9 mouse cellular contexts compared by ENCODE assay signal in the genomic region with DNA sequence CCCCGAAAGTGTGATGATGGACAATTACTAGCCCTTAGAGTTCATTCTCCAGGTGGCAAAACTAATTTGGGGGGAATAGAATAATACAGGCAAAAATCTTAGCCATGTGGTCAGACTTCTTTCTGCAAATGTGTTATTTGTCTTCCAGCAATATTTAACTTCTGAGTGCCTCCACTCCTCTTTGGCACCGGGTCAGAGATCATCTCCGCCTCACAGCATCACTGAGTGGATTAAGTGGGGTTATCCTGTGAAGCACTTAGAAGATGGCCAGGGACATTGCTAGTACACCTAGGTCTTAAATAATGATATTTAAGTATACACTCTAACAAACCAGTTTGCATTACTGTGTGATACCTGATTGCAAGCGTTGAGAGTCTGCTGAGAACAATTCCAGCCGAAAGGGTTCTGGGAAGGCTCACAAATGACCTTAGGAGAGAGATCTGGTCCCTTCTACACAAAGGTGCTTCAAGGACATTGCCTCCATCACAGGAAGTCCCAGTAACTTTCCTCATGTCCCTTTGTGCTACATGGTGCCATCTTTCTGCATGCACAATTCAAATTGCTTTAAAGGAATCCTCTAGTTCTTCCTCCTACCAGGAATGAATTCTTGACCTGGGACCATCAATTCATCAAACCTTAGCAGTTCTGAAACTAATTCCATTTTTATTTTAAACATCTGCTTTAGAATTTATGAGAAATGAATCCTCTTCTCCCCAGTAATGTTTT.
DNase-seq lines count a peak whose midpoint lies in the region; ATAC-seq and TF ChIP-seq lines count a peak whose summit lies in the region.
"Had no signal": no experiment of that assay in that cellular context is flagged by ENCODE, and none has a peak within 500 bp of the region (broad histone marks: within the 10 kb centered on the region; RNA-seq: fewer than 3 reads in every experiment).

No protein-coding gene starts in this region.

- no peak overlapping the region for H3K9ac ChIP-seq in lung, embryonic 16.5 days (ENCODE audit: low read length)
- H3K9ac ChIP-seq in hindbrain, embryonic 15.5 days = peak overlapping the region; percentile 69
- no peak overlapping the region for H3K9ac ChIP-seq in limb, embryonic 14.5 days (ENCODE audit: low read depth, low read length, severe bottlenecking)

- no peak for TF ChIP-seq POLR2A in lung, adult 2 months (IDR thresholded peaks at IDR 0.05; ENCODE audit: borderline replicate concordance, extremely low read depth, low read depth, low read length)
- TF ChIP-seq POLR2A in limb, embryonic 14.5 days (IDR thresholded peaks at IDR 0.05; ENCODE audit: borderline replicate concordance, extremely low read depth, insufficient read depth, insufficient read length) = no peak

- H3K27me3 ChIP-seq in lung, embryonic 16.5 days (ENCODE audit: control insufficient read depth, insufficient read depth, low read depth, low read length) = no peaks in the 10 kb centered on the region
- H3K27me3 ChIP-seq in hindbrain, embryonic 15.5 days = no peaks in the 10 kb centered on the region
- H3K27me3 ChIP-seq in limb, embryonic 14.5 days (ENCODE audit: control insufficient read depth, insufficient read depth, low read length) = no peaks in the 10 kb centered on the region
- H3K27me3 ChIP-seq: Patski had no signal

- DNase-seq in lung, adult 2 months = no peak
- DNase-seq in limb, embryonic 14.5 days (ENCODE audit: low spot score) = no peak
- peak; percentile 49 for DNase-seq in yolk sac, embryonic 10.5 days (ENCODE audit: low spot score)
- DNase-seq in adrenal gland, postnatal 14 days = no peak
- DNase-seq in gastrocnemius, postnatal 14 days = no peak
- DNase-seq in gastrocnemius, adult 8-10 months (ENCODE audit: low spot score in 2 of 2) = no peak

- peaks cover 7% of the 10 kb centered on the region for H3K4me1 ChIP-seq in lung, embryonic 16.5 days (replicated peaks; ENCODE audit: control insufficient read depth, insufficient read depth, low read length)
- H3K4me1 ChIP-seq in lung, adult 2 months (ENCODE audit: control insufficient read depth, insufficient read depth, low read length) = peaks cover 6% of the 10 kb centered on the region; the same call in 1 of the 2 replicates
- H3K4me1 ChIP-seq in hindbrain, embryonic 15.5 days (replicated peaks) = peaks cover 27% of the 10 kb centered on the region
- H3K4me1 ChIP-seq in limb, embryonic 14.5 days (ENCODE audit: control insufficient read depth, insufficient read depth, low read length) = peaks cover 6% of the 10 kb centered on the region

- H3K36me3 ChIP-seq in lung, embryonic 16.5 days (ENCODE audit: control insufficient read depth, insufficient read depth, low read length) = no peaks in the 10 kb centered on the region
- H3K36me3 ChIP-seq in hindbrain, embryonic 15.5 days = no peaks in the 10 kb centered on the region
- H3K36me3 ChIP-seq in limb, embryonic 14.5 days (ENCODE audit: control insufficient read depth, insufficient read depth, low read length) = no peaks in the 10 kb centered on the region

- peak overlapping the region; percentile 91 for H3K4me2 ChIP-seq in lung, embryonic 16.5 days (ENCODE audit: low read depth, low read length)
- H3K4me2 ChIP-seq in hindbrain, embryonic 15.5 days = peak overlapping the region; percentile 92
- peak overlapping the region; percentile 77 for H3K4me2 ChIP-seq in limb, embryonic 14.5 days (replicated peaks; ENCODE audit: low read depth, low read length, severe bottlenecking)

- no peak overlapping the region; the same call in 1 of the 2 replicates for H3K4me3 ChIP-seq in lung, embryonic 16.5 days (ENCODE audit: low read length)
- H3K4me3 ChIP-seq in lung, adult 2 months (replicated peaks; ENCODE audit: extremely low read depth, low read depth, low read length) = no peak overlapping the region
- peak overlapping the region; percentile 54 for H3K4me3 ChIP-seq in hindbrain, embryonic 15.5 days
- peak overlapping the region; percentile 53 for H3K4me3 ChIP-seq in limb, embryonic 14.5 days (replicated peaks; ENCODE audit: low read length)

- H3K27ac ChIP-seq in lung, embryonic 16.5 days (ENCODE audit: low read length) = peak overlapping the region; percentile 23; the same call in 1 of the 2 replicates
- H3K27ac ChIP-seq in hindbrain, embryonic 15.5 days (replicated peaks) = peak overlapping the region; percentile 87
- peak overlapping the region; percentile 75; the same call in 1 of the 2 replicates for H3K27ac ChIP-seq in limb, embryonic 14.5 days (replicated peaks; ENCODE audit: low read depth, low read length)

- intact Hi-C loops in gastrocnemius, postnatal 14 days (cut with DNase I; ENCODE audit: low total_unique reads) = loop anchor here (10.0 kb wide), 1 partner anchor 55 kb away; no protein-coding TSS in a partner anchor

- H3K9me3 ChIP-seq in lung, embryonic 16.5 days (ENCODE audit: control insufficient read depth, low read length) = no peaks in the 10 kb centered on the region
- H3K9me3 ChIP-seq in hindbrain, embryonic 15.5 days = no peaks in the 10 kb centered on the region
- no peaks in the 10 kb centered on the region for H3K9me3 ChIP-seq in limb, embryonic 14.5 days (ENCODE audit: control insufficient read depth, low read length)

- no peak for ATAC-seq in lung, embryonic 16.5 days (ENCODE audit: low read depth)
- no peak for ATAC-seq in hindbrain, embryonic 15.5 days (ENCODE audit: low FRiP score, low read depth)
- no peak for ATAC-seq in limb, embryonic 14.5 days (ENCODE audit: low FRiP score, low read depth)

- 52% methylated on average over 5 of the region's 5 CpGs for whole genome bisulfite sequencing in lung, embryonic 16.5 days
- 68% methylated on average over 5 of the region's 5 CpGs for WGBS in lung, adult 2 months
- WGBS in hindbrain, embryonic 15.5 days = 66% methylated on average over 5 of the region's 5 CpGs
- 62% methylated on average over 5 of the region's 5 CpGs for WGBS in limb, embryonic 14.5 days

- TF ChIP-seq CTCF in lung, adult 2 months (IDR thresholded peaks at IDR 0.05; ENCODE audit: insufficient read depth, low read length) = no peak

Comparison
In these comparisons a context has a peak if more than half of its experiments do, and no peak if none do; other contexts are left out.
1. H3K27ac ChIP-seq: peak in every context shown above with its lines; median percentile 87 in hindbrain, embryonic 15.5 days; 75 in limb, embryonic 14.5 days; 23 in lung, embryonic 16.5 days.
2. H3K4me3 ChIP-seq: peak in hindbrain, embryonic 15.5 days (single experiment) and limb, embryonic 14.5 days (single experiment); none in lung, embryonic 16.5 days (single experiment) and lung, adult 2 months (single experiment).
3. Peak in every context shown above with its lines, with median percentiles within 50 percentile points of each other: H3K4me2 ChIP-seq.